Mouse (Mus musculus) megakaryocyte-erythroid progenitor cell, adult 5-6 weeks (primary cell): ENCODE measurements around the gene Tmtc4. TPM values are rescaled to one million over a fixed set of nuclear protein-coding genes. Genes with fewer than 3 reads are reported as not detected.

ENCODE experiments used
- ATAC-seq: replicated peaks from 2 replicates; pipeline ENCODE4 v1.8.0; 2016; ENCODE audit warnings: mild to moderate bottlenecking, inconsistent platforms; ENCODE audit not compliant: severe bottlenecking, poor library complexity, low FRiP score, low TSS enrichment
- total RNA-seq, 2 experiments: library from RNA; stranded (forward) in 1 of 2; stranded (reverse) in 1 of 2; fragments of 200-1000, 215-1000 nt in 1 of 2; fragments of >200 nt in 1 of 2; fragmentation: Nextera tagmentation in 1 of 2; gene quantifications; 2 replicates each; pipeline ENCODE4 v1.2.3; 2014 to 2017

The Tmtc4 gene
- total RNA-seq, 2 experiments from 2014 or later = 7.6 to 10.6 TPM

GRCm38 (mm10) chr14:122908075-122908474, 75.8 kb downstream of the Tmtc4 start:
- no peak for ATAC-seq

DNA sequence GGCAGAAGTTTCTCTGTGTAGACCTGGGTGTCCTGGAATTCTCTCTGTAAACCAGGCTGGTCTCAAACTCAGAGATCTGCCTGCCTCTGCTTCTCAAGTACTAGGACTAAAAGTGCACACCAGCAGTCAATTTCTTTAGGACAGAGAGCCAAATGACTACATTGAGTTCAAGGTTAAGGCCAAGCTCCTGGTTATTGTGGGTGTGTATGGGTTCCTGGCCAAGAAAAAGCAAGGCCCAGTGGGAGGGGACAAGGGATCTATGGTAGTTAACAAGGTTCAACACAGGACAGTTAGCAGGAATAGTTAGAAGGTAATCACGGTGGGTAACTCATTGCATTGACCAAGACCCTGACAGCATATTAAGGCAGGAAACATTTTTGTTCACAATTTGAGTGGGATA, 78.8 kb downstream of the Tmtc4 start:
- no peak for ATAC-seq

GRCm38 (mm10) chr14:122903923-122904351, 79.9 kb downstream of the Tmtc4 start:
- no peak for ATAC-seq

DNA sequence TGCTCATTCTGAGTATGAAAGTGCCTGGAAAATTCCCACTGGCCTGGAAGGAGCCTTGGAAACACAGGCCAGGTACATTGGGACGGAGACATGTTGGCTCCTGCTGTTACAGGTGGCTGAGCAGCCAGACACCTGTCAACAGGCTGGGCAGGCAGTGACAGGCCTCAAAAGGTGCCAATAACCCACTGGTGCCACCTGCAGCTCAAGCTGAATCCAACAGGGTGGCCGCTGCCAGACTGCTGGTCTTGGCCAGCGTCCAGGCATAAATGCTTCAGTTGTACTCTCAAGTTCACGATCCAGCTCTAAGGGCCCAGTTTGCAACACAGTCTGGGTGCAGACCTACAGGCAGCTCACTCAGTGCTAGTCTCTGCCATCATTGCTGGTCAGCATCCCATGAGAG, 81.0 kb downstream of the Tmtc4 start:
- ATAC-seq = peak; percentile 79

GRCm38 (mm10) chr14:122902136-122902535, 81.7 kb downstream of the Tmtc4 start:
- peak; percentile 50 for ATAC-seq

- ATAC-seq = no peak
Measured at GRCm38 (mm10) chr14:122901715-122902114, 82.1 kb downstream of the Tmtc4 start.

DNA sequence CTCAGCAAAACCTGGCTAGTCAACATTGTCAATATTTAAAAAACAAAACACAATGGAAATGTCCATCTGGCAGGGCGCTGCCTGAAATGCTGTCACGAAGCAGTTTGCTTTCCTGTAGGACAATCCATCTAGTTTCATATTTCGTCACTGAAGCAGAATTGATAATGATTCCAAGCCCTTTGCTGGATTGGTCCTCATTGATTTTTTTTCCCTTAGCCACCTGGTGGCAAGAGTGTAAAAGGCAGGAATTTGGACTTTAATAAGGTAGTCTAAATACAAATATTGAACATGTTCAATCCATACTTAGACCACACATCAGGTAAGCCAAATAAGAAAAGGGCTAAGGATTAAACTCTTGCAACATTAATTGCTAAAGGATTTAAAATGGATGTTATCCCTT, 82.7 kb downstream of the Tmtc4 start:
- ATAC-seq = no peak

GRCm38 (mm10) chr14:122900679-122901078, 83.2 kb downstream of the Tmtc4 start:
- no peak; the same call in 1 of the 2 replicates for ATAC-seq

GRCm38 (mm10) chr14:122898550-122898949, 85.3 kb downstream of the Tmtc4 start:
- ATAC-seq = no peak

DNA sequence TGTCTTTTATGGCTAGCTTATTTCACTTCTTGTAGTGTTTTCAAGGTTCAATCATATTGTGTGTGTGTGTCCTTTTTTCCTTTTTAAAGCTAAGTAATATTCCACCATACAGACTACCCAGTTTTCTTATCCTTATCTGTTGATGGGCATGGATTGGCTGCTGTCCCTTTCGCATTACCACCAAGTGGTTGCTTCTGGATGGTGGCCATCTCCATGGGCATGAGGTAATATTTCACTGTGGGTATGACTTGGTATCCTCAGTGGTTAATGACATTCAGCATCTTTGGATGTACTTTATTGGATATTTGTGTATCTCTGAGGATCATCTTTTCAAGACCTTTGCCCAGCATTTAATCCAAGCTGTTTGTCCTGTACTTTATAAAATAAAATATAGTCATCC, 87.7 kb downstream of the Tmtc4 start:
- no peak for ATAC-seq

DNA sequence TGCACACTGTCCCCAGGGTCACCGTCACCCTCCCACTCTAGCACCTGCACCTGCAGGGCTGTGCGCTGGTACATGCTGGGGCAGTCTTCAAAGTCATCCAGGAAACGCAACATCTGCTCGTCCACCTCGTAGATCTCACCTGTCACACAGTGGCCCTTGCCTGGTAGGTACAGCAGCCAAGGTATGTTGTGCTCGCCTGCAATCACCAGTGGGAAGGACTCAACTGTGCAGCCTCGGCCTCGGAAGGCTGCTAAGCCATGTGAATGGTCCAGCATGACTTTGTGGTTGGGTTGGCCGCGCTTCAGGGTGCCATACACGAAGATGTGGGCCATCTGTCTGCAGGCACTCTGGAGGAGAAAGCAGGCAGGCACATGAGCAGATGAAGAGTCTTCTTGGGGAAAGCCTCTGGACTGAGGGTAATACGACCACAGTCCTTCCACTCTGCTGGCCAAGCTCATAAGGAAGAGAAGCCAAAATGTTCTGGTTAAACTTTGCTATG, 92.3 kb downstream of the Tmtc4 start:
- no peak for ATAC-seq

- no peak for ATAC-seq
Measured at GRCm38 (mm10) chr14:122888480-122888872, 95.4 kb downstream of the Tmtc4 start.

GRCm38 (mm10) chr14:122887702-122888479, 95.9 kb downstream of the Tmtc4 start:
- ATAC-seq = no peak

- no peak for ATAC-seq
Measured at GRCm38 (mm10) chr14:122887278-122887677, 96.6 kb downstream of the Tmtc4 start.

GRCm38 (mm10) chr14:122885893-122886292, 97.9 kb downstream of the Tmtc4 start:
- no peak for ATAC-seq

DNA sequence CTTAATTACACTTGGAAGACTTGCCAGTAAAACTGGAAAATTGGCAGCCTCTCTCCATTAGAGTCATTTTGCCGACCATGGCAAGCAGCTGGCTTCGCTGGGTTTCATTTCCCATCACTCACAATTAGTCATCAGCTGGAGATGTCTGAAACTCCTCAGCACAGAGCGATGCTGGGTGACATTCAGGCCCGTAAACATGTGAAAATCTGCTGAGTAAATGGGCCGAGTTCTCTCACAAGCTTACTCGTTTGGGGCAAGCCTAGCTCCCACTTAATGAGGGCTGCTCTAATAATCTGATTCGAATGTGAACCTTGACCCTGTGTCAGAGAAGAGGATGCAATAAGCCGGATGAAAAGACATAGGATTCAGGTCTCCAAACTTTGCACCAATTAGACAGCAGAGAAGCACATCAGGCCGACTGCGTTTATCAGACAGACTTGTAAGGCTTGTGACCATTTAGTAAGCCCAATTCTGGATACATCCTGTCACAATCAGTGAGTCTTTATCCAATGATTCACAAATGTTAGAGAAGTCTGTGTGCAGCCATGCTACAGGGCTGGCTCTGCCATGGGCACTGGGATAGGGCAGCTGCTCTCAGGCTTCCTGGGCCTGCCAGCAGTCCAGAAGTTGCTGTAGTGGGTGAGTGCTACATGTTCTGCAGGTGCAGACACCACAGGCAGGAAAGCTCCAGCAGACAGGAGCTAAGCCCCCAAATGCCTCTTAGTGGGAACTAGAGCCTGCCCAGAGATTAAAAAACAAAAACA, 99.8 kb downstream of the Tmtc4 start:
- no peak for ATAC-seq

- ATAC-seq = no peak
Measured at GRCm38 (mm10) chr14:122883410-122883806, 100.4 kb downstream of the Tmtc4 start.

DNA sequence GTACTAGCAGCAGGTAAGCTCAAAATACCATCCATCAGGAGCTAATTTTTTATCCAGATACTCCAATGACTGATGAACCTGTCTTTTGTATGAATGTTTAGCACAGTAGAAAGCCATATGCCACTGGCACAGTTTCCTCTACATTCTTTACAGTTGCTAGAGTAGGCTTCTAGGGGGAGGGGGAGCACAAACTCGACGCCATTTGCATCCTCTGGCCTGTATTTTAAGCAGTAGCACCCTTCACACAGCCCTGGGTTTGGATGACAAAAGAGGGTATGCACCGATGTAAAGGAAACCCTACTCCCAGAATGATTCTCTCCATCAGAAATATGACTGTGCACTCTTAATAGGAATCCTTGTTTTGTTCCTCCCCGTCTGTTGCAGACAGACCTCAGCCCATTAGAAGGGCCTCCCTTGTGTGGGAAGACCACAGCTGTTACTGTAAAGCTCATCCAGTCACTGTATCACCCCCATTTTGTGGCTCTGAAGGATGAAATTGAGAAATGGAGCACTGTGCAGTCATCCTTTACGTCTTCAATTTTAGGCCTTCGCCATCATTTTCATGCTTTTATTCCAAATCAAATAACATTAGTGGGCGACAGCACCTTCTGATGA, 100.9 kb downstream of the Tmtc4 start:
- no peak for ATAC-seq

DNA sequence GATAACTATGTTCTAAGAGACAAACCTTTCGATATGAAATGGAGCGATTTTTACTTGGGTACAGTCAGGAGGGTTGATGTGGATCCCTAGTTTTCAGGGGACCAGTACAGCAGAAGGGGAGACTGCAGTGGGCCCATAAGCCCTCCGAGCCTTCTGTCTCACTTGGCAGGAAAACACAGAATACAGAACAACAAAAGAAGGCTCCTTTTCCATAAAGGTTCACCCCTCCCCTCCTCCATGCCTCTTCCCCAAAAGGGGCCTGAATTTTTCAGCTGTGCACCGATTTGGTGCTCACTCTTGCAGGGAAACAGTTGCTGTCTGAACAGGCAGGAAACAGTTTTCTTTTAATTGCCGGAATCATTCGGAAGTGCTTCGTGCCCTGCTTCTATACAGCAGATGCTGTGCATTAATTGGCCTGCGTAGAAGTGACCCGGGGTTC, 101.6 kb downstream of the Tmtc4 start:
- no peak for ATAC-seq

GRCm38 (mm10) chr14:122881699-122882098, 102.1 kb downstream of the Tmtc4 start:
- no peak for ATAC-seq
